Mouse (Mus musculus): ENCODE results near the gene Epb41l2.

Epb41l2 gene

DNA sequence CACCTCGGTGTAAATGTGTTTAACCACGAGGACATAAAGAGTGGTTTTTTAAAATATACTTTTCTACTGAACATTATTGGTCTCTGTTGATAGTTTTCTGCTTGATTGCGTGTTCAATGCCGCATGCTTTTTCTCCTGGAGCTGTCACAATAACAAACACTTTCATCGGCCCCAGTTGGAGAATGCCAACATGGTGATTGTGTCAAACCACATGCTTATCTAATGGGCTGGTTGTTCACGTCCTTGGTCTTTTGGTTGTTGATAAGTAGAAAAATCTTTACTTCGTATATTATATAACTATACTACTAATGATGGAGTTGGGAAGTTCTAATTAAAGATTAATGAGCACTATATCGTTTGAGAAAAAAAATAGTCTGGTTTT lies 78.7 kb downstream of the Epb41l2 start:
- DNase-seq = no peak

GRCm38 (mm10) chr10:25439163-25439562 lies 79.6 kb downstream of the Epb41l2 start:
- no peak for DNase-seq

GRCm38 (mm10) chr10:25439856-25440255 lies 80.3 kb downstream of the Epb41l2 start:
- DNase-seq = no peak

- DNase-seq = no peak
These were observed 81.8 kb downstream of the Epb41l2 start for GRCm38 (mm10) chr10:25441405-25441804.

DNA sequence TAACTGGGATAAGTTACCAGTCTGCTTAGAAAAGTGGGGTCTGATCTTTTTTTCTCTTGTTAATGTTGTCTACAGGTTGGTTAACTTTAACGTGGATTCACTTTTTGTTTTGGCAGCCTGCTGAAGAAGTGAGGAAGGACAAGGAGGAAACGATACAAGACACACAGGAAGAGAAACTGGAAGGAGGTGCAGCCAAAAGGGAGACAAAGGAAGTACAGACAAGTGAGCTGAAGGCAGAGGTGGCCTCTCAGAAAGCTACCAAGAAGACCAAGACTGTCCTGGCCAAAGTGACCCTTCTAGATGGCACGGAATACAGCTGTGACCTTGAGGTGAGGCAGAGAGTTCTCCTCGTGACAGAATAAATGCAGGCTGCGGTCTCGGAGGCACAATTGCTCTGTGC lies 84.0 kb downstream of the Epb41l2 start:
- no peak for DNase-seq

- DNase-seq = no peak
These were observed 84.7 kb downstream of the Epb41l2 start for GRCm38 (mm10) chr10:25444198-25444783.

DNA sequence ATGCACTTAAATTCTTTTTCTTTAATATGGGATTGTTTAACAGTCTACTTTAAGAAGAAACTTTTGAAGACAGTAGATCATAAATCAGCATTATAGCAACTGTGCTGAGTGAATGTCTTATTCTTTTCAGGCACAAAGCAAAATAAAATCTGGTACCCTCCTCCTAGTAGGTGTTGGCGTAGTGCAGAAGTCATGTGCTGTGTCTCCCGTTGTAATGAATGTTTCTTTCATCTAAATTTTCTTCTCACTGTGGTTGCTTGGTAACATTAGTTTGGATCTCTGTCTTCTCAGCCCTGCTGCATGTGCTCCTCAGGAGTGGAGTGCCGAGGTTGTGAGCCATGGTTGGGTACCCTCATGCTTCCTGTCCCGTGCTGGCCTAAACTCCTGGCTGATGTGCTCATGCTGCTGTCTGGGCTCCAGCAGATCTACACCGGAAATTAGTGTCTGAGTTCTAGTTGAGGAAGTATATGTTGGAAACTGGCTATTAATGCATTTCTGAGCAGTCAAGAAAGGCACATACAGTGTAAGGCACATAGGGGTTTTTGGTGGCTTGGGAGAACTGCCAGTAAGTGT lies 87.4 kb downstream of the Epb41l2 start:
- DNase-seq = no peak

DNA sequence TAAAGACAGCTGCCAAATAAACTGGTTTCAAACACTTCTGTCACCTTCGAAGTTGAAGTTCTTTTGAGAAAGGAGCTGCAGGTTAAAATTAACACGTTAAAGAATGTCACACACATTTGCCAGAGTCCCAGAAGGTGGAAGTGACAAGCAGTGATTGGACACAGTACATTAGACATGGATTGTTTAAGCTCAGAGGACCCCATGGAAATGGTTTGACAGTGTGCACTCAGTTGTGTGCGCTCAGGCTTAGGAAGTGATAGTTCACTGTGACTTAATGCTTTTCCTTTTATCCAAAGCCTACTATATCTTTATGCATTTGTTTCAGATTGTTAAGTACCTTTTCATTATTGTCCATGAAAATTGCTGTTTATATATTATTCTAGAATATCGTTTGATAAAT lies 89.1 kb downstream of the Epb41l2 start:
- no peak for DNase-seq

GRCm38 (mm10) chr10:25449312-25450020 lies 89.9 kb downstream of the Epb41l2 start:
- DNase-seq = no peak

DNA sequence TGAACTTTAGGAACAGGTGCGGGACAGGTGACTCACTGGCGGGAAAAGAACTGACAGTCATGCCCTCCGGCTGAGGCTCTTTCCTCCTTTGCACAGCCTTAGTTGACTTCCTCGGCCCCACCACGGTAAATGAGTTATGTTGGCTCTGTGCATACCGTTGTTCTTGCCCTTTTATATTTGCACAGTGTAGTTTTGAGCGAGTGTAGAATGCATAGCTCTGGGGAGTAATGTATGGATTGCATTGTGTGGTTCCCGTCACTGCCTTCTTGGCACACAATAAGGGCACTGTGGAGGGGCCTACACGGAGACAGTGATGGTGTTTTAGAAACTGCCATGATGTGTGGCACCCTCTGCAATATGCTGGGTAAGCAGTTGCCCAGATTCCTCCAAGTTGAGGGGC lies 93.6 kb downstream of the Epb41l2 start:
- peak; percentile 41 for DNase-seq

DNA sequence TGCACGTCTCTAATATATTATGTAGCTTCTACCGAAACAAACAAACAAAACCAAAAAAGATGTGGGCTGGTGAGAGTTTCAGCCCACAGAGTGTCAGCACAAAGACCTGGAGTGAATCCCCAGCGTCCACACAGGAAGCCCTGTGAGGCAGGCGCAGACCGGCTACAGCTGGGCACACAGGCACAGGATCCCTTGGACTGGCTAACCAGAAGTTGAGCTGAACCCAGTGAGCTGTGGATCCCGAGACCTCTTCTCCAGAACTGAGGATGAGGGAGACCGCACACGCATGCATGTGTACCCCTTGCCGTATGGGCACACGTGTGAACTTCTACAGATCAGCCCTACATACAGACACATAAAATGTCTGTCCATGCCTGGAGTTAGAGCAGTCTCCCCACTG lies 94.2 kb downstream of the Epb41l2 start:
- DNase-seq = no peak

GRCm38 (mm10) chr10:25457118-25457517 lies 97.5 kb downstream of the Epb41l2 start:
- DNase-seq = peak; percentile 49

- no peak for DNase-seq
These were observed 98.4 kb downstream of the Epb41l2 start for GRCm38 (mm10) chr10:25457996-25458395.

DNA sequence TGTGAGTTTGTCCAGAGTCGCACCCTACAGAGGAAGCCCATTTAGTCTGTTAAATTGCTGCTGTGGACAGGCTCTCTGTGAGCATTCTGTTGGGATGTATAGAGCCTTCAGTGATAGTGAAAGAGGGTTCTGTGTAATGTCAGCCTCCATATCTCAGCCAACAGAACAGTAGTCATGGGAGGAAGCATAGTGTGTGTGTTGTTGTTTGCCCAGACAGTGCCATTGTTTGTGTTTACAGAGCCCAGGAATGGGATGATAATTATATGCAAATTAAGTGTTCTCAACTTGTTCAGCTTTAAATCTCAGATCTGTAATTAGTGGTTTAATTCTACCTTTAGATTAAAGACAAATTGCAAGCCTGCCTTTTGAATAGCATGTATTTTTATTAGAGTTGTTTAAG lies 102.2 kb downstream of the Epb41l2 start:
- DNase-seq = no peak

GRCm38 (mm10) chr10:25462669-25463068 lies 103.1 kb downstream of the Epb41l2 start:
- no peak for DNase-seq

- no peak for DNase-seq
These were observed 106.9 kb downstream of the Epb41l2 start for GRCm38 (mm10) chr10:25466493-25466892.

DNA sequence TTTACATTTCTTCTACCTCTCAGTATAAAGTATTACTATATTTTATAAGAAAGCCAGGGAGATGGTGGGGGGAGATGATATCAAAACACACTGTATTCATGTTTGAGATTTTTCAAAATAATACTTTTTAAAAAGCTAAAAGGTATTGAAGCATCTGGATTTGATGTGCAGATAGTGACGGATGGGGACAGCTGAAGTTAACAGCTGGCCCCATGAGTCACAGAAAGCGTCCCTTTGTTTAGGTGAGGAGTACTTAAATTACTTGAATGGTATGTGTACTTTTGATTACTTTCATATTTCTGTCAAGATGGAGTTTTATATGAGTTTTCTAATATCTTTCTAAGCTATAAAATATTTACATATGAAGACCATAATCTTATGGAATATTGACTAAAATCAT lies 112.3 kb downstream of the Epb41l2 start:
- DNase-seq = no peak

DNA sequence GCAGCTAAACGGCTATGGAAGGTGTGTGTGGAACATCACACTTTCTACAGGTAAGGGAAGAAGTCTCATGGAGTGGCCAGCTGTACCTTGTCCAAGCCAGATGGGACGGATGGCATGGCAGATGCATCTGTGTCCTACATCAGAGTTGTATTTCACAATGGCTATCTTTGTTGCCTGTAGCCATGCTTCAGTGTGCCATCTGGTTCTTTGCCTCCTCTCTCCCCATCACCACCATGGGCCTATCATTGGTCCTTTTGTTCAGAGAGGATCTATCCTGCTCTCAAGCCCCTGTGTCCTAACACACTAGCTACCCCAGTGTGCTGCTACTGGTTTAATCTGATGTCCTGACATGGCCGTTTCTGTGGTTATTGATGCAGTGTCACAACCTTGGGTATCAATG lies 120.1 kb downstream of the Epb41l2 start:
- DNase-seq = no peak

DNA sequence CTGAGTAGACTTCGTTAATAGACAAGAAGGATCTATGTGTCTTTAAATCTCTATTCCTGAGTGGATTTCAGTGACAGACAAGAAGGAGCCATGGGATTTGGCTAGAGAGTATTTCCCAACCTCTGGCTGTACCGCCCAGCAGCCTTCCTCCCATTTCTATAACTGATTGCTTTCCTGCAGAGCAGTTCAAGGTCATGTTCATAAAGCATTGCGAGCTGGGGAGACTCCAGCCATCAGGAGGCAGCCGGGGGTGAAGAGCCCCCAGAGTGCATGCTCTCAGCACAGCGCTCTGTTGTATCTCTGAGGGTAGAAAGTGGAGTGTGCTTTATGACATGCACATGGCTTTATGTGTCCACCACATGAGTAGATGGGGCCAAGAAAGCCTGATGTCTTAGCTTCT lies 123.2 kb downstream of the Epb41l2 start:
- DNase-seq = no peak

DNA sequence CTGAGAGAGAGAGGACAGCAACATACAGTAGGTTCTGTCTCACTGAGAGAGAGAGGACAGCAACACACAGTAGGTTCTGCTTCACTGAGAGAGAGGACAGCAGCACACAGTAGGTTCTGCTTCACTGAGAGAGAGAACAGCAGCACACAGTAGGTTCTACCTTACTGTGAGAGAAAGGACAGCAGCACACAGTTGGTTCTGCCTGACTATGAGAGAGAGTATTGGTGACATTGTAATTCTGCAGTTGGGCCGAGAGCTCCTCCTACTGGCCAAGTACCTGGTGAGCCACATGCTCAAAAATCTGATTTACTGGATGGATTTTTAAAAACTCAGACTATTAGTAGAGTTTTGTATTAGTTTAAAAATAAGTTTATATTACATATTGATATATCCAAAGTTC lies 128.9 kb downstream of the Epb41l2 start:
- DNase-seq = peak; percentile 87

DNA sequence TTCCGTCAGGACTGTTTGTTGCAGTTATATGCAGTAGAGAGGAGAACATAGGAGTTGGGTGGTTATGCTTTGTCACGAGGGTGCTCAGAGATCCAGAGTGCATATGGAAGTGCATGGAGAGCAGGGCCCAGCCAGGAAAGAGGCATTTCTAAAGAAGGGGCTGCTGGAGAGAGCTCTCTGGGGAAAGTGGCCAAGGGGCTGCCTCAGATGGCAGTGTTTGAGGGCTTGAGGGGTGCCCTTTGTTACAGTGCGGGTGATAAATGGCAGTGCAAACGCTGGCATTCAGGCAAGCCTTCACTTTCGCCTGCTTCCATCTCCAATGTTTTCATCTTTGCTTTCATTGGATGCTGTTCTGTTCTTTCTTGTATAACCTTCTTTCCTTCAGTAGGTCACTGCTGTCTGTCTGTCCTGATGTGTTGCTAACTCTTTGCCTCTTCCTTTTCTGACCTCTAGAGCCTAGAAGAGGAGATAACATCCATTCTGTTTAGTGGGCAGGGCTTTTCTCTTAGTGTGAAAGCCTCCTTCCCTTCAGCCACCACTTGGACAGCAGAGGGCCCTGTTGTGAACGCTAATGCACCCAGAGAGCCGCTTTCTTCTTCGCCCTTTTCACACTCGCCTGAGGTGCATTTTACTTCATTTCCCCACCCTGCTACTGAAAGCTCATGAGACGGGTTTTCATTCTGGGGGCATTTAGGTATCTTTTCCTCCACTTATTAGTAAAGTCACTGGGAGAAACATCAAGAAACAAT lies 139.9 kb downstream of the Epb41l2 start:
- DNase-seq = no peak

- no peak for DNase-seq
These were observed 143.7 kb downstream of the Epb41l2 start for GRCm38 (mm10) chr10:25503250-25503649.

GRCm38 (mm10) chr10:25513821-25514220 lies 154.2 kb downstream of the Epb41l2 start:
- DNase-seq = no peak

GRCm38 (mm10) chr10:25519954-25520353 lies 160.4 kb downstream of the Epb41l2 start:
- no peak for DNase-seq
